Mouse (Mus musculus): ENCODE data around the gene Dab1. TPM values are rescaled to one million over a fixed set of nuclear protein-coding genes. Genes with fewer than 3 reads are reported as not detected.

The Dab1 gene
- polyA plus RNA-seq, 1 experiment from 2014 or later = 55.4 TPM

- no peaks in the 10 kb centered on the region for H3K9me3 ChIP-seq (ENCODE audit: control insufficient read depth, low read length)
- H3K4me3 ChIP-seq (ENCODE audit: low read depth, low read length) = no peak overlapping the region
- H3K4me1 ChIP-seq (replicated peaks; ENCODE audit: control insufficient read depth, insufficient read depth, low read length) = no peaks in the 10 kb centered on the region
- no peak overlapping the region for H3K27ac ChIP-seq (ENCODE audit: low read depth, low read length)
- H3K27me3 ChIP-seq (ENCODE audit: control insufficient read depth, insufficient read depth, low read length) = no peaks in the 10 kb centered on the region
- no peak overlapping the region for H3K4me2 ChIP-seq (replicated peaks; ENCODE audit: low read depth, low read length)
- DNase-seq (ENCODE audit: low spot score) = no peak
- no peak overlapping the region for H3K9ac ChIP-seq (ENCODE audit: low read depth, low read length)
- H3K36me3 ChIP-seq (ENCODE audit: control insufficient read depth, insufficient read depth, low read length) = no peaks in the 10 kb centered on the region
- ATAC-seq (ENCODE audit: low FRiP score) = no peak
- 70% methylated on average over 4 of the region's 4 CpGs for WGBS
Observed at GRCm38 (mm10) chr4:104501245-104501644, 882.1 kb downstream of the Dab1 start.

- H3K4me1 ChIP-seq (replicated peaks; ENCODE audit: control insufficient read depth, insufficient read depth, low read length) = no peaks in the 10 kb centered on the region
- no peak overlapping the region for H3K9ac ChIP-seq (ENCODE audit: low read depth, low read length)
- no peaks in the 10 kb centered on the region for H3K9me3 ChIP-seq (ENCODE audit: control insufficient read depth, low read length)
- ATAC-seq (ENCODE audit: low FRiP score) = no peak
- no peak overlapping the region for H3K4me3 ChIP-seq (ENCODE audit: low read depth, low read length)
- no peak overlapping the region for H3K4me2 ChIP-seq (replicated peaks; ENCODE audit: low read depth, low read length)
- no peaks in the 10 kb centered on the region for H3K27me3 ChIP-seq (ENCODE audit: control insufficient read depth, insufficient read depth, low read length)
- H3K27ac ChIP-seq (ENCODE audit: low read depth, low read length) = no peak overlapping the region
- no peak for DNase-seq (ENCODE audit: low spot score)
- no peaks in the 10 kb centered on the region for H3K36me3 ChIP-seq (ENCODE audit: control insufficient read depth, insufficient read depth, low read length)
Observed at GRCm38 (mm10) chr4:104504916-104505315, 885.8 kb downstream of the Dab1 start.

- H3K4me1 ChIP-seq (replicated peaks; ENCODE audit: control insufficient read depth, insufficient read depth, low read length) = no peaks in the 10 kb centered on the region
- no peak overlapping the region for H3K27ac ChIP-seq (ENCODE audit: low read depth, low read length)
- 77% methylated on average over 5 of the region's 5 CpGs for WGBS
- H3K9me3 ChIP-seq (ENCODE audit: control insufficient read depth, low read length) = no peaks in the 10 kb centered on the region
- no peaks in the 10 kb centered on the region for H3K36me3 ChIP-seq (ENCODE audit: control insufficient read depth, insufficient read depth, low read length)
- ATAC-seq (ENCODE audit: low FRiP score) (no peak), DNase-seq (ENCODE audit: low spot score) (no peak)
- H3K9ac ChIP-seq (ENCODE audit: low read depth, low read length) = no peak overlapping the region
- H3K4me2 ChIP-seq (replicated peaks; ENCODE audit: low read depth, low read length) = no peak overlapping the region
- H3K4me3 ChIP-seq (ENCODE audit: low read depth, low read length) = no peak overlapping the region
- H3K27me3 ChIP-seq (ENCODE audit: control insufficient read depth, insufficient read depth, low read length) = no peaks in the 10 kb centered on the region
Observed at GRCm38 (mm10) chr4:104509230-104509985, 890.2 kb downstream of the Dab1 start.

- Histone ChIP-seq H3K36me3 (ENCODE audit: control insufficient read depth, insufficient read depth, low read length) (no peaks in the 10 kb centered on the region), H3K4me3 (ENCODE audit: low read depth, low read length) (no peak overlapping the region)
- 97% methylated on average over 6 of the region's 6 CpGs for WGBS
Observed at GRCm38 (mm10) chr4:104511855-104512254, 892.7 kb downstream of the Dab1 start.

GRCm38 (mm10) chr4:104512513-104512912, 893.4 kb downstream of the Dab1 start:
- no peak overlapping the region for H3K9ac ChIP-seq (ENCODE audit: low read depth, low read length)
- H3K36me3 ChIP-seq (ENCODE audit: control insufficient read depth, insufficient read depth, low read length) = no peaks in the 10 kb centered on the region
- H3K9me3 ChIP-seq (ENCODE audit: control insufficient read depth, low read length) = no peaks in the 10 kb centered on the region
- no peak overlapping the region for H3K27ac ChIP-seq (ENCODE audit: low read depth, low read length)
- DNase-seq (ENCODE audit: low spot score) (no peak), ATAC-seq (ENCODE audit: low FRiP score) (no peak)
- no peaks in the 10 kb centered on the region for H3K4me1 ChIP-seq (replicated peaks; ENCODE audit: control insufficient read depth, insufficient read depth, low read length)
- WGBS = 81% methylated on average over 8 of the region's 8 CpGs
- no peaks in the 10 kb centered on the region for H3K27me3 ChIP-seq (ENCODE audit: control insufficient read depth, insufficient read depth, low read length)
- no peak overlapping the region for H3K4me2 ChIP-seq (replicated peaks; ENCODE audit: low read depth, low read length)
- H3K4me3 ChIP-seq (ENCODE audit: low read depth, low read length) = no peak overlapping the region

More at GRCm38 (mm10) chr4:104511855-104512254, 892.7 kb downstream of the Dab1 start:
- no peak overlapping the region for H3K4me2 ChIP-seq (replicated peaks; ENCODE audit: low read depth, low read length)
- no peak overlapping the region for H3K27ac ChIP-seq (ENCODE audit: low read depth, low read length)
- H3K9me3 ChIP-seq (ENCODE audit: control insufficient read depth, low read length) = no peaks in the 10 kb centered on the region
- no peak for DNase-seq (ENCODE audit: low spot score)
- no peak overlapping the region for H3K9ac ChIP-seq (ENCODE audit: low read depth, low read length)
- H3K27me3 ChIP-seq (ENCODE audit: control insufficient read depth, insufficient read depth, low read length) = no peaks in the 10 kb centered on the region
- no peak for ATAC-seq (ENCODE audit: low FRiP score)
- H3K4me1 ChIP-seq (replicated peaks; ENCODE audit: control insufficient read depth, insufficient read depth, low read length) = no peaks in the 10 kb centered on the region

GRCm38 (mm10) chr4:104513622-104514021, 894.5 kb downstream of the Dab1 start:
- ATAC-seq (ENCODE audit: low FRiP score) (no peak), DNase-seq (ENCODE audit: low spot score) (no peak)
- Histone ChIP-seq H3K36me3 (ENCODE audit: control insufficient read depth, insufficient read depth, low read length) (no peaks in the 10 kb centered on the region), H3K4me2 (replicated peaks; ENCODE audit: low read depth, low read length) (no peak overlapping the region), H3K27ac (ENCODE audit: low read depth, low read length) (no peak overlapping the region), H3K4me3 (ENCODE audit: low read depth, low read length) (no peak overlapping the region), H3K9me3 (ENCODE audit: control insufficient read depth, low read length) (no peaks in the 10 kb centered on the region), H3K4me1 (replicated peaks; ENCODE audit: control insufficient read depth, insufficient read depth, low read length) (no peaks in the 10 kb centered on the region), H3K27me3 (ENCODE audit: control insufficient read depth, insufficient read depth, low read length) (no peaks in the 10 kb centered on the region), H3K9ac (ENCODE audit: low read depth, low read length) (no peak overlapping the region)
- 75% methylated on average over 7 of the region's 7 CpGs for WGBS

- ATAC-seq (ENCODE audit: low FRiP score) (peak; percentile 82), DNase-seq (ENCODE audit: low spot score) (peak; percentile 77)
- 3% methylated on average over 10 of the region's 10 CpGs for WGBS
- H3K4me2 ChIP-seq (replicated peaks; ENCODE audit: low read depth, low read length) = no peak overlapping the region; the same call in 1 of the 2 replicates
- H3K27ac ChIP-seq (ENCODE audit: low read depth, low read length) = no peak overlapping the region
- H3K4me1 ChIP-seq (replicated peaks; ENCODE audit: control insufficient read depth, insufficient read depth, low read length) = no peaks in the 10 kb centered on the region
- no peaks in the 10 kb centered on the region for H3K27me3 ChIP-seq (ENCODE audit: control insufficient read depth, insufficient read depth, low read length)
- H3K9me3 ChIP-seq (ENCODE audit: control insufficient read depth, low read length) = no peaks in the 10 kb centered on the region
- H3K4me3 ChIP-seq (ENCODE audit: low read depth, low read length) = no peak overlapping the region
- H3K36me3 ChIP-seq (ENCODE audit: control insufficient read depth, insufficient read depth, low read length) = no peaks in the 10 kb centered on the region
- no peak overlapping the region for H3K9ac ChIP-seq (ENCODE audit: low read depth, low read length)
Observed at GRCm38 (mm10) chr4:104514568-104515000, 895.4 kb downstream of the Dab1 start.

- Histone ChIP-seq H3K36me3 (ENCODE audit: control insufficient read depth, insufficient read depth, low read length) (no peaks in the 10 kb centered on the region), H3K4me2 (replicated peaks; ENCODE audit: low read depth, low read length) (no peak overlapping the region), H3K9ac (ENCODE audit: low read depth, low read length) (no peak overlapping the region), H3K9me3 (ENCODE audit: control insufficient read depth, low read length) (no peaks in the 10 kb centered on the region), H3K4me3 (ENCODE audit: low read depth, low read length) (no peak overlapping the region), H3K4me1 (replicated peaks; ENCODE audit: control insufficient read depth, insufficient read depth, low read length) (no peaks in the 10 kb centered on the region), H3K27ac (ENCODE audit: low read depth, low read length) (no peak overlapping the region), H3K27me3 (ENCODE audit: control insufficient read depth, insufficient read depth, low read length) (no peaks in the 10 kb centered on the region)
- ATAC-seq (ENCODE audit: low FRiP score) (no peak), DNase-seq (ENCODE audit: low spot score) (no peak)
- 69% methylated on average over 4 of the region's 5 CpGs for WGBS
Observed at GRCm38 (mm10) chr4:104515681-104516080, 896.5 kb downstream of the Dab1 start.

- Histone ChIP-seq H3K27me3 (ENCODE audit: control insufficient read depth, insufficient read depth, low read length) (no peaks in the 10 kb centered on the region), H3K4me3 (ENCODE audit: low read depth, low read length) (no peak overlapping the region), H3K9ac (ENCODE audit: low read depth, low read length) (no peak overlapping the region), H3K27ac (ENCODE audit: low read depth, low read length) (no peak overlapping the region), H3K36me3 (ENCODE audit: control insufficient read depth, insufficient read depth, low read length) (no peaks in the 10 kb centered on the region), H3K9me3 (ENCODE audit: control insufficient read depth, low read length) (no peaks in the 10 kb centered on the region), H3K4me1 (replicated peaks; ENCODE audit: control insufficient read depth, insufficient read depth, low read length) (no peaks in the 10 kb centered on the region), H3K4me2 (replicated peaks; ENCODE audit: low read depth, low read length) (no peak overlapping the region)
- DNase-seq (ENCODE audit: low spot score) = no peak
- no peak for ATAC-seq (ENCODE audit: low FRiP score)
- WGBS = 77% methylated on average over 8 of the region's 8 CpGs
Observed at GRCm38 (mm10) chr4:104522324-104522723, 903.2 kb downstream of the Dab1 start.

All from hindbrain, embryonic 11.5 days (tissue).